Mouse (Mus musculus) midbrain, embryonic 14.5 days (tissue): ENCODE results near the gene Irak1bp1. TPM values are rescaled to one million over a fixed set of nuclear protein-coding genes. Genes with fewer than 3 reads are reported as not detected.

ENCODE experiments used
- ATAC-seq: fragments of 200-750 bp; cut with Nextera tagmentation; 2 replicates; pipeline ENCODE4 v1.8.0; 2017; ENCODE audit warnings: moderate number of reproducible peaks, moderate library complexity; ENCODE audit not compliant: low FRiP score, low TSS enrichment
- DNase-seq: peaks from one replicate; pipeline ENCODE4 v3.0.0-alpha.2; 2015
- H3K27ac ChIP-seq: fragments of 300-500 bp; sonication (generic); replicated peaks from 2 replicates; pipeline ENCODE4 v1.5.1; 2014; ENCODE audit warnings: mild to moderate bottlenecking, low read depth, low read length, moderate library complexity
- H3K27me3 ChIP-seq: fragments of 300-500 bp; sonication (generic); 2 replicates; pipeline ENCODE4 v1.6.1; 2014; ENCODE audit warnings: low read length, control low read depth, mixed read lengths; ENCODE audit not compliant: control insufficient read depth, insufficient read depth
- H3K36me3 ChIP-seq: fragments of 300-500 bp; sonication (generic); 2 replicates; pipeline ENCODE4 v1.6.1; 2014; ENCODE audit warnings: low read length, control low read depth; ENCODE audit not compliant: control insufficient read depth, insufficient read depth
- H3K4me1 ChIP-seq: fragments of 300-500 bp; sonication (generic); 2 replicates; pipeline ENCODE4 v1.6.1; 2014; ENCODE audit warnings: mild to moderate bottlenecking, antibody characterized with exemption, low read length, control low read depth; ENCODE audit not compliant: control insufficient read depth, insufficient read depth
- H3K4me2 ChIP-seq: fragments of 300-500 bp; sonication (generic); 2 replicates; pipeline ENCODE4 v1.6.1; 2014; ENCODE audit warnings: mild to moderate bottlenecking, low read length, moderate library complexity
- H3K4me3 ChIP-seq: fragments of 300-500 bp; sonication (generic); replicated peaks from 2 replicates; pipeline ENCODE4 v1.5.1; 2014; ENCODE audit warnings: low read depth, low read length
- H3K9ac ChIP-seq: fragments of 300-500 bp; sonication (generic); replicated peaks from 2 replicates; pipeline ENCODE4 v1.6.1; 2014; ENCODE audit warnings: mild to moderate bottlenecking, low read length, moderate library complexity
- H3K9me3 ChIP-seq: fragments of 300-500 bp; sonication (generic); 2 replicates; pipeline ENCODE4 v1.6.1; 2016; ENCODE audit warnings: low read length, control low read depth, mixed read lengths; ENCODE audit not compliant: control insufficient read depth
- WGBS: fragments of 180-500 bp; shearing (Covaris S2); extraction: QIAGEN DNeasy Blood & Tissue Kit; methylation state at CpG from one replicate; pipeline ENCODE4 v1.1.7; 2014; 5-methylcytosine and 5-hydroxymethylcytosine counted together
- polyA plus RNA-seq: library from polyadenylated mRNA; unstranded; fragments of >200 nt; fragmentation: Nextera tagmentation; extraction: Ambion mirVana; gene quantifications from 2 replicates; pipeline ENCODE4 v1.2.1, GENCODE M21; 2014

Gene Irak1bp1
- polyA plus RNA-seq, 1 experiment from 2014 or later: 39.2 TPM

DNA sequence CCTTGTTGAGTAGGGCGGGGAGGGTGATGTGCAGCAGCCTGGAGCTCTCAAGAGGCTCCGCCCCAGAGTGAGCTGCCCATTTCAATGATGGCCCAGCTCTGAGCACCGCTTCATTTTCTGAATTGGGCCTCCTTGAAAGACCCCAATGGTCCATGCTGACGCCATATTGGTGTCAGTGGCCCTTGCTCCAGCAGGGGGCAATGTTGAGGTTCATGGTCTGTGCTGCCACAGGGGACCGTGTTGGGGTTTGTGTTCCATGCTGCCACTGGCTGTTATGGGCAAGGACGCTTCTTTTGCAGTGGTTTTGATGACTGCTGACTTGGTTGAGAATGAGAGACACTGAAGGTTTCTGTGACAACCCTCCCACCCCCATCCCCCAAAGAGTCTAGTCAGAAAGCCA is 2.9 kb upstream of the Irak1bp1 start:
- ATAC-seq: no peak
- no peaks in the 10 kb centered on the region for H3K36me3 ChIP-seq
- 97% methylated on average over 6 of the region's 6 CpGs for WGBS

DNA sequence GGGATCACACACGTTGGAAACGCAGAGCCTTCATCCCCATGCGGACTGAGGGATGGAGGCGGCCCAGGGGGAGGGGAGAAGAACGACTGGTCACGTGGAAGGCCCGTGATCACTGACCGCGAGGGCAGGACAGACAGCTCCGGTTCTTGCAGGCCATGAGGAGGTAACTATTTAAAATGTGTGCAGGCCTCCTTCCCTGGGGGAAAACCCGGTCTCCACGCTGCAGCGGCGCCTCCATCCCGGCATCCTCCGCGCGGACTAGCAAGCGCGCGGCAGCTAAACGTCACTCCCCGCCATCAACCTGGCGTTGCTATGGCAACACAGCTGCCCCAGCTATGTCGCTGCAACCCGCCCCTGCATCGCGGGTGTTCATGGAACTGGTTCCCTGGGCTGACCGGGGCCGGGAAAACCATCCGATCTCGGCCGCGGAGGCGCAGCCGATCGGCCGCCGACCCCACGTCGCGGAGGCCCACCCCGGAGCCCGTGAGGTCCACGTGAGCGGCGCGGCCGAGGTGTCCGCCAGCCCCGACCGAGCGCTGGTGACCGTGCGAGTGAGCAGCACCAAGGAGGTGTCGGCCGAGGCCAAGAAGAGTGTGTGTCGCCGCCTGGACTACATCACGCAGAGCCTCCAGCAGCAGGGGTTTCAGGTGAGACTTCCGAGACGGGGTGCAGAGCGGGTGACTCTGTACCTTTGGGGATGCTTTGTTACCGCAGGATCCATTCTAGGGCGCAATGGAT is 522 bp downstream of the Irak1bp1 start:
- Histone ChIP-seq H3K9ac (peak overlapping the region; percentile 91), H3K36me3 (no peaks in the 10 kb centered on the region), H3K27ac (peak overlapping the region; percentile 96), H3K4me3 (peak overlapping the region; percentile 76), H3K27me3 (no peaks in the 10 kb centered on the region), H3K4me1 (peaks cover 19% of the 10 kb centered on the region), H3K4me2 (peak overlapping the region; percentile 63), H3K9me3 (no peaks in the 10 kb centered on the region)
- DNase-seq: peak; percentile 98
- peak; percentile 95 for ATAC-seq
- WGBS: under 1% methylated on average over 65 of the region's 65 CpGs

More for the DNA sequence above, 2.9 kb upstream of the Irak1bp1 start:
- Histone ChIP-seq H3K9me3 (no peaks in the 10 kb centered on the region), H3K9ac (no peak overlapping the region), H3K27me3 (no peaks in the 10 kb centered on the region), H3K4me2 (no peak overlapping the region), H3K4me3 (no peak overlapping the region), H3K27ac (no peak overlapping the region), H3K4me1 (peaks cover 15% of the 10 kb centered on the region)
- no peak for DNase-seq

DNA sequence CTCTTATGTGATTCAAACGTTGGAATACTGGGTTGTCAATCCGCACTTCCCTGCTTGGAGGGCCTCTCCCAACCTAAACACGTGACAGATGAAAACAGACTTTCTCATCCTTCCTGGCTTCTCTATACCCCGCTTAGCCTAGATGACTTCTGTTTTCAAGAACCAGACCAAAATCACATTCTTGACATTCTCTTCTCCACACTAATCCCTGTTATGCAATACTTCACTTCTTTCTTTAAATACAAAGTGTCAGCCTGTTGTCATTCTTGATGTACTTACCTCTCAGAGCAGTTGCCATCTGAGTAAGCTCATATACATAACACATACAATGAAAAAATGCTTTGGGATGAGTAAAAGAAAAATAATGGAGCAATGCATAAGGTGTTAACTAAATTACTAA is 2.6 kb downstream of the Irak1bp1 start:
- no peaks in the 10 kb centered on the region for H3K36me3 ChIP-seq
- DNase-seq: no peak
- WGBS: 34% methylated on average over 4 of the region's 4 CpGs
- H3K4me3 ChIP-seq: 0 out of 2 replicates have a peak overlapping the region, but pooled peaks have one; percentile 7
- no peak overlapping the region for H3K9ac ChIP-seq
- peaks cover 19% of the 10 kb centered on the region for H3K4me1 ChIP-seq
- H3K9me3 ChIP-seq: no peaks in the 10 kb centered on the region
- peak overlapping the region; percentile 19; the same call in 1 of the 2 replicates for H3K4me2 ChIP-seq
- H3K27me3 ChIP-seq: no peaks in the 10 kb centered on the region
- H3K27ac ChIP-seq: no peak overlapping the region
- ATAC-seq: no peak

DNA sequence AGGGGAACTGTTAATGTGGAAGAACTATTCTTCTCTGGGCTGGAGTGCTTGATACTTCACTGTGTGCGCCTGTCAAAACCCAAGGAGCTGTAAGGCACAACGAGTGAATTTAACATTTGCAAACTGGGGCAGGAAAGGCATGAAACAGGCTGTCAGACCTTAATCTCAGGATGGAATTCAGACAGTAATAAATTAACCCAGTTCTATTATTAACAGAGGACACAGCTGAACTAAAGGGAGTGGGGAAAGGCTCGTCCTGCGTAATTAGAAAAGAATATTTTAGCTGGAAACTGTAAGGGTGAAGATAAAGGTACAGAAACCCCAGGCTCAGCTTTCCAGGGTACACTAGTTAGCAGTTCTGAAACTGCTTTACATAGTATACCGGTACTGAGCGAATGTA is 6.6 kb downstream of the Irak1bp1 start:
- no peak for ATAC-seq
- no peaks in the 10 kb centered on the region for H3K27me3 ChIP-seq
- H3K4me3 ChIP-seq: no peak overlapping the region
- 71% methylated on average over 6 of the region's 6 CpGs for WGBS
- H3K9ac ChIP-seq: no peak overlapping the region
- peaks cover 21% of the 10 kb centered on the region for H3K36me3 ChIP-seq
- no peaks in the 10 kb centered on the region for H3K9me3 ChIP-seq
- no peak overlapping the region; the same call in 1 of the 2 replicates for H3K27ac ChIP-seq
- peaks cover 9% of the 10 kb centered on the region for H3K4me1 ChIP-seq
- H3K4me2 ChIP-seq: no peak overlapping the region
- no peak for DNase-seq

DNA sequence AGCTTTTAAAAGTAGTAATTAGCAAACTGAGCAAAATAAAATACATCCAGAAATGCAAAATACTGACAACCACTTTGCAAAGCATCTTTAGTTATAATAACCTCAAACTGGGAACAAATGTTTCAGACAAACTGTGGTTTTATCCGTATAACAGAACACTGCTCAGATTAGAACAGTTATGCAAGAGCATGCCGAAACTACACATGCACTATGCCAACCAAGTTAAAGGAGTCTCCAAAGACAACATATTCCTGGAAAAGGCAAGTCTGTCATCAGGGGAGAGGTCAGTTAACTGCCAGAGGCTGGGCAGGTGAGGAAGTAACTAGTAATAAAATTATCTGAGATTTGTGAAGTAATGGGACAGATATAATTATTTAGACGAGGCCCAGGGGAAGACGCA is 13.3 kb downstream of the Irak1bp1 start:
- no peaks in the 10 kb centered on the region for H3K9me3 ChIP-seq
- no peaks in the 10 kb centered on the region for H3K27me3 ChIP-seq
- no peak for DNase-seq
- no peak overlapping the region for H3K4me2 ChIP-seq
- H3K4me3 ChIP-seq: no peak overlapping the region
- H3K4me1 ChIP-seq: no peaks in the 10 kb centered on the region
- no peak for ATAC-seq
- no peak overlapping the region for H3K27ac ChIP-seq
- H3K9ac ChIP-seq: no peak overlapping the region
- peaks cover 30% of the 10 kb centered on the region for H3K36me3 ChIP-seq
- WGBS: 97% methylated on average over 4 of the region's 4 CpGs

DNA sequence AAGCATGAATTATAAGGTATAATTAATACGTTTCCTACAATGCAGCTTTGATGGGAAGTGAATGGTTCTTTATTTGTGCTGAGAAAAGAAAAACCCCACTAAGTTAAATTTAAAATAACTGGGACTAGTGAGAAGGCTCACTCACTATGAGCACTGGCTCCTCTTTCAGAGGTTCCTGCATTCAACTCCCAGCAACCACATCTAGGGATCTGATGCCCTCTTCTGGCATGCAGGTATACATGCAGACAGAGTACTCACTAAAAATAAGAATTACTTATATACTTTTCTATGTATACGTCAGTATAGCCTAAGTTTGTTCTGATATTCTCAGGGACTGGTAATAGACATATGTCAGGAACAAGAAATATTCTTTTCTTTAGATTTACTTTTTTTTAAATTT is 24.7 kb downstream of the Irak1bp1 start:
- WGBS: 57% methylated on average over 2 of the region's 2 CpGs
- Histone ChIP-seq H3K9ac (no peak overlapping the region), H3K27me3 (no peaks in the 10 kb centered on the region), H3K4me2 (no peak overlapping the region), H3K36me3 (no peaks in the 10 kb centered on the region), H3K27ac (no peak overlapping the region), H3K9me3 (no peaks in the 10 kb centered on the region), H3K4me3 (no peak overlapping the region), H3K4me1 (no peaks in the 10 kb centered on the region)
- no peak for ATAC-seq
- peak; percentile 66 for DNase-seq

DNA sequence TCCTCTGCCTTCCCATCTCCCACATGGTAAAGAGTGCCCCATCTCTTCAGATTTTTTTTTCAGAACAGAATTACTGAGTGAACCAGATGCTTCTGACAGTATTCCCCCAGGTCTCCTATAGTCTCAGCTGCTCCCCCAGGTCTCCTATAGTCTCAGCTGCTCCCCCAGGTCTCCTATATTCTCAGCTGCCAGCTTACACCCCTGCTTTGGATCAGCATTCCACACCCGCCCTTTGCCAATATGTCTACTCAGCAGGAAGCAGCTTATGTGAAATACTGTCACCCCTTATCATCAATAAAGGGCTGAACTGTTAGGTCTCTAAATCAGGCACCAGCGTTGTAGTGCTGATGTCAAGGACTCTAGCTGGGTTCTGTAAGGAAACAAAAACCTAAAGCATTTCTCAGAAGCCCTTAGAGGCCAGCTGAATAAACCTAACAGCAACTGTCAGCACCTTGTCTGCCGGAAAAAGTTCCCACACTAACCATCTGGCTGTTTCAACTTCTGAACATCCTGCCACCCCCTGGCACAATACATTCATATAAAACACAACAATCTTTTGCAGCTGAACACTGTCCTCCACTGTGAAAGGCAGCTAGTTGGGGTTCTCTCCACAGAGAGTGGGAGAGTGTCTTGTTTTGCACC is 25.8 kb downstream of the Irak1bp1 start:
- Histone ChIP-seq H3K9me3 (no peaks in the 10 kb centered on the region), H3K27ac (no peak overlapping the region), H3K4me1 (no peaks in the 10 kb centered on the region), H3K36me3 (no peaks in the 10 kb centered on the region), H3K9ac (no peak overlapping the region), H3K4me2 (no peak overlapping the region), H3K4me3 (no peak overlapping the region), H3K27me3 (no peaks in the 10 kb centered on the region)
- 48% methylated on average over 3 of the region's 3 CpGs for WGBS
- DNase-seq (no peak), ATAC-seq (no peak)

DNA sequence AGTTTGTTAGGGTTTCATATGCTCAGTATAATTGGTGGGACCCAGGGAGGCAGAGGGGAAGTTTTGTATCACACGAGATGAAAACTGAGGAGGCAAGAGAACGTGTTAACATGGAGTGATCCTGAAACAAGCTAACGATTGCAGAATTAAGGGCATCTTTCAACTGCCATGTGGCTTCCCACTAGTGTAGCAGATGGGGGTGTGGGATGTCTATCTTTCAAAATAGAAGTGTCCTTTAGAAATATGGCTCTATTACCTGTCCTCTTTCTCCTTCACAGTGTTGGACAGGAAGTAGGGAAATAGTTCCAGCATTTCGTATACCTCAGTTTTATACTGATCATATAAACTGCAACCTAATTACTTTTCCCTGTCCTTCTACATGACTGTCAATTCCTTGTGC is 26.9 kb downstream of the Irak1bp1 start:
- no peak overlapping the region for H3K27ac ChIP-seq
- H3K36me3 ChIP-seq: no peaks in the 10 kb centered on the region
- no peaks in the 10 kb centered on the region for H3K4me1 ChIP-seq
- no peak for ATAC-seq
- no peaks in the 10 kb centered on the region for H3K27me3 ChIP-seq
- H3K4me2 ChIP-seq: no peak overlapping the region
- H3K4me3 ChIP-seq: no peak overlapping the region
- DNase-seq: no peak
- no peaks in the 10 kb centered on the region for H3K9me3 ChIP-seq
- no peak overlapping the region for H3K9ac ChIP-seq
- WGBS: 83% methylated on average over 4 of the region's 4 CpGs

DNA sequence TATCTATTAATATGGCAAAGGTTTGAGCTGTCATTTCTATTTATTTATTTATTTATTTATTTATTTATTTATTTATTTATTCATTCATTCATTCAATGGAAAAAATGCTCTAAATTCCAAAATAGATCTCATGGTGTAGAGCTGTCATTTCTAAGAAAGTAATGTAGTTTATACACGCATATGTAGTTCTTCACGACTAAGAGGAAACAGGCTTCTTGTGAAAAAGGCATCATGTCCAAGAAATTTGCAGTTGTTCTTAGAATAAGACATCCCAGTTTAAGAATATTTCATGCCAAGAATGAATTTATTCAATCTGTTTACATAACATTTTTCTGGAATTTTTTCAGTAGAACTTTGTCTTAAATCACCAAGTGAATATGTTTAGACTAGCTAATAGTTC is 31.5 kb downstream of the Irak1bp1 start:
- no peaks in the 10 kb centered on the region for H3K36me3 ChIP-seq
- ATAC-seq (no peak), DNase-seq (no peak)
- 96% methylated on average over 2 of the region's 2 CpGs for WGBS
- no peak overlapping the region for H3K4me2 ChIP-seq
- H3K9me3 ChIP-seq: no peaks in the 10 kb centered on the region
- H3K27me3 ChIP-seq: no peaks in the 10 kb centered on the region
- no peaks in the 10 kb centered on the region for H3K4me1 ChIP-seq
- H3K4me3 ChIP-seq: no peak overlapping the region
- H3K9ac ChIP-seq: no peak overlapping the region
- no peak overlapping the region for H3K27ac ChIP-seq
